Mouse (Mus musculus): ENCODE data around the gene Zfp972.
A peak's percentile ranks its signal among the peaks of the same experiment; 100 is the strongest.
"Not testable (repeated sequence)": the region's sequence is repeated elsewhere in the genome, so short reads cannot be mapped to it uniquely, and the experiment has no call there.

Gene Zfp972

DNA sequence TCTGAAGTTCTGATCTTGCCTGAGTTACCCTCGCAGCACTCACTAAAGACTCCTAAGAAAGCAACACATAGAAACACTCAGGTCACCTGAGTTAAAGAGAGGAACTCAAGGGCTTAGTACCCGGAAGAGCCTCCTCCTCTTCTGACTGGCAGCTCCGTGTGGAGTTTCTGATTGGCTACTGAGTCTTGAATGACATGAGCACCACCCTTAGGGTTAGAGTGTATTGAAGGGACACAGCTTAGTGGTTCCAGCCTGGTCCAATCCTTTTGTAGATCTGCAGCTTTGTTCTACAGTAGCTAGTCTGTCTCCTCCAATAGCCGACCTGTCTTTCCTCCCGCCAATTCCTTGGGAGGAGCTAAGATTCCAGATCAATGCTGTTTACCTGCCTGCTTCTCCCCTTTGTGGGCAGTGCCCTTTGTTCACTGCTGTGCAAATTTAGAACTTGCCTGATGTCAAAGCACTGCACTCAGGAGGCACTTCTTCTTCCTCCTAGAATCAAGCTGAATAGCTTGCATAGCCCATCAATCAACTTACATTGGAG, at the start of gene Zfp972:
Gene Zfp972, minus strand, starts transcription at position 51 of the 541 bp plus-strand sequence.
- DNase-seq (ENCODE audit: low read depth, low spot score) = not testable (repeated sequence)

DNA sequence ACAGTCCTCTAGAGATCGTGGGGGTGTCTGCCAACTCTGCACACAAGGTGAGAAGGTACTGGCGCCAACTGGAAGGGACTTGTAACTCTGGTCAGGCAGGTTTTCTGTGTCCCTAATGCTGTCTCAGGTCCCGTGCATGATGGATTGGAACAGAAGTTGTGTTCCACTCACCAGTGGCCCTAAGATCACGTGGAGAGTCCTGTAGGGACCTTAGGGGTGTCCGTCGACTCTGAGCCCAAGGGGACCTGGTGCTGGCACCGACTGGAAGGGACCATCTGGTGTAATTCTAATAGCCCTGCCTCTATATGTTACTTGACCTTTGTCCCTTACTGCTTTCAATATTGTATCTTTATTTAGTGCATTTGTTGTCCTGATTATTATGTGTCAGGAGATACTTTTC, 49.4 kb upstream of the Zfp972 start:
- DNase-seq (ENCODE audit: low read depth, low spot score) = not testable (repeated sequence)

- peak; percentile 10 for DNase-seq (ENCODE audit: low read depth, low spot score)
Measured at GRCm38 (mm10) chr2:177957145-177957544, 31.7 kb upstream of the Zfp972 start, which contains the start of gene Gm14326. Gm14326 (minus strand) TSS chr2:177957297.

GRCm38 (mm10) chr2:177956734-177957133, 31.3 kb upstream of the Zfp972 start:
- not testable (repeated sequence) for DNase-seq (ENCODE audit: low read depth, low spot score)

- DNase-seq (ENCODE audit: low read depth, low spot score) = not testable (repeated sequence)
Measured at GRCm38 (mm10) chr2:177903276-177903675, 22.1 kb downstream of the Zfp972 start.

DNA sequence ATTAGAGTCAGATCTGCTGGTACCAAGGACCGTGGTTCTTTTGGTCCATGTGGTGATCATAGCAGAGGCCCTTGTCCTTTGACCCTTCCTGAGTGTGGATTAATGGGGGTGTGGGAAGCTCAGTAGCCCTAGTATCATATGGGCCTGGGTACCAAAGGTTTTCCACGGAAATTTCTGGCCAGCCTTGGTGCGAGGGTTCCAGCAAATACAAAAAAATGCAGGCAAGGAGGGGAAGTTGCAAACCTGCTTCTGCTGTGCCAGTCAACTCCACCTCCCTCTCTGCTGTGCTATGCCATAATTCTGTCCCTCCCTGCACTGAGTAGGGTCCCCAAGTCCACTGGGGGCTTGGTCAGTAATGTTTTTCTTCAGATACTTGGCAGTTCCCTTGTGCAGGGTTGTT, 27.2 kb downstream of the Zfp972 start:
- not testable (repeated sequence) for DNase-seq (ENCODE audit: low read depth, low spot score)

DNA sequence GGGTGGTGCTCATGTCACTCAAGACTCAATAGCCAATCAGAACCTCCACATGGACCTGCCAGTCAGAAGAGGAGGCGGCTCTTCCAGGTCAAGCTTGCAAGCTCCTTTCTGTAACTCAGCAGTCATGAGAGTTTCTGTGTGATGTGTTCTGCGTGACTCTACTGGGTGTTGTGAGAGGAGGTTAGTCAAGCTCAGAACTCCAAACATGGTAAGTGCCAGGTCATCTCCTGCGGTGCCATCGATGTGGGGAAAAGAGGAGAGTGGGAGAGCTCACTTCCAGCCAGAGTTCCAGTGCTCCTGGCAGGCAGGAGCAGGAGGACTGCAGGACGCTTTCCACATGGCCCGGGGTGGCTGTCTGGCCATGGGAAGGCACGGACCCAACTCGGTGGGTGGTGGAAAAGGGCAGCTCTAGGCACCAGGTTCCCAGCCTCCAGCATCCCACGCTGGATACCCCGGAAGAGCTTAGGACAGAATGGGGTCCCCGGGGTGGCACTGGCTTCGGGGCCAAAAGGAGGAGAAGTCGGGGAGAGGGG, 28.3 kb downstream of the Zfp972 start, which contains the start of gene Gm14327:
Gene Gm14327, plus strand, starts transcription at position 51 of the 533 bp plus-strand sequence.
- not testable (repeated sequence) for DNase-seq (ENCODE audit: low read depth, low spot score)

DNA sequence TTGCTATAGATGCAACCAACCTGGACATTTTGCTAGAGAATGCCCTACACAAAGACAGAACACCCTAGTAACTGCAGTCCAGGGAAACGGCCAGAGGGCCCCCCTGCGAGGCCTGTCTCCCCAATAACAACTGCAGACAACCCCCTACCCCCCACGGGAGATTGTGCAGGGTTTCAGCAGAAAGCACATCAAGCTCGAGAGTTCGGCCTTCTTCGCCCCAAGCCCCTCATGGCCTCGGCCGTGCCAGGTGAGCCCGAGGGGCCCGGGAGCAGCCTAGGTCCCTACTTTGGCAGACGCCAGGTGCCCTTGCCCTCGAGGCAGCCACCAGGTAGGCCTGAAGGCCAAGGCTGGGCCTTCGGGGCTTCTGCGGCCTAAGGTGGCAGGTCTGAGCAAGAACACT, 37.7 kb downstream of the Zfp972 start:
- not testable (repeated sequence) for DNase-seq (ENCODE audit: low read depth, low spot score)

- not testable (repeated sequence) for DNase-seq (ENCODE audit: low read depth, low spot score)
Measured at GRCm38 (mm10) chr2:177862254-177862653, 63.2 kb downstream of the Zfp972 start.
